Mouse (Mus musculus): Measurements from ENCODE around the gene Il1r1.

Gene Il1r1

GRCm38 (mm10) chr1:40233217-40233616 lies 8.3 kb downstream of the Il1r1 start:
- no peak for DNase-seq

GRCm38 (mm10) chr1:40233621-40234020 lies 8.7 kb downstream of the Il1r1 start:
- DNase-seq = no peak

- DNase-seq = no peak
Observed at GRCm38 (mm10) chr1:40235597-40236249, 10.8 kb downstream of the Il1r1 start.

GRCm38 (mm10) chr1:40236694-40237093 lies 11.8 kb downstream of the Il1r1 start:
- no peak for DNase-seq

GRCm38 (mm10) chr1:40237094-40237493 lies 12.2 kb downstream of the Il1r1 start:
- DNase-seq = no peak

GRCm38 (mm10) chr1:40240353-40241092 lies 15.6 kb downstream of the Il1r1 start:
- DNase-seq = no peak

- no peak for DNase-seq
Observed at GRCm38 (mm10) chr1:40242717-40243116, 17.8 kb downstream of the Il1r1 start.

GRCm38 (mm10) chr1:40243561-40243998 lies 18.7 kb downstream of the Il1r1 start:
- no peak for DNase-seq

- DNase-seq = no peak
Observed at GRCm38 (mm10) chr1:40250425-40250824, 25.5 kb downstream of the Il1r1 start.

- DNase-seq = no peak
Observed at GRCm38 (mm10) chr1:40252507-40252906, 27.6 kb downstream of the Il1r1 start.

GRCm38 (mm10) chr1:40253940-40254339 lies 29.1 kb downstream of the Il1r1 start:
- no peak for DNase-seq

- no peak for DNase-seq
Observed at GRCm38 (mm10) chr1:40254347-40255057, 29.6 kb downstream of the Il1r1 start.

- DNase-seq = no peak
Observed at GRCm38 (mm10) chr1:40262441-40263121, 37.7 kb downstream of the Il1r1 start.

GRCm38 (mm10) chr1:40263122-40263498 lies 38.2 kb downstream of the Il1r1 start:
- DNase-seq = no peak

GRCm38 (mm10) chr1:40263679-40264078 lies 38.8 kb downstream of the Il1r1 start:
- no peak for DNase-seq

- no peak for DNase-seq
Observed at GRCm38 (mm10) chr1:40265301-40265835, 40.5 kb downstream of the Il1r1 start.

- DNase-seq = peak; percentile 66
Observed at GRCm38 (mm10) chr1:40266431-40267260, 41.8 kb downstream of the Il1r1 start.

- peak; percentile 52 for DNase-seq
Observed at GRCm38 (mm10) chr1:40267846-40268245, 43.0 kb downstream of the Il1r1 start.

- DNase-seq = no peak
Observed at GRCm38 (mm10) chr1:40268536-40268935, 43.7 kb downstream of the Il1r1 start.

- DNase-seq = no peak
Observed at GRCm38 (mm10) chr1:40270415-40270814, 45.5 kb downstream of the Il1r1 start.

GRCm38 (mm10) chr1:40271052-40271451 lies 46.2 kb downstream of the Il1r1 start:
- no peak for DNase-seq

- no peak for DNase-seq
Observed at GRCm38 (mm10) chr1:40271486-40272055, 46.7 kb downstream of the Il1r1 start.

Measured in cerebellum, adult 11-12 months (tissue).